Mouse (Mus musculus) fat pad, adult 2 months (tissue): ENCODE results near the gene Shkbp1.

ENCODE experiments used
- DNase-seq: peaks from one replicate; pipeline ENCODE4 v3.0.0-alpha.2; 2011; ENCODE audit warnings: low read depth, low spot score; ENCODE audit errors: extremely low read depth

Shkbp1 gene

DNA sequence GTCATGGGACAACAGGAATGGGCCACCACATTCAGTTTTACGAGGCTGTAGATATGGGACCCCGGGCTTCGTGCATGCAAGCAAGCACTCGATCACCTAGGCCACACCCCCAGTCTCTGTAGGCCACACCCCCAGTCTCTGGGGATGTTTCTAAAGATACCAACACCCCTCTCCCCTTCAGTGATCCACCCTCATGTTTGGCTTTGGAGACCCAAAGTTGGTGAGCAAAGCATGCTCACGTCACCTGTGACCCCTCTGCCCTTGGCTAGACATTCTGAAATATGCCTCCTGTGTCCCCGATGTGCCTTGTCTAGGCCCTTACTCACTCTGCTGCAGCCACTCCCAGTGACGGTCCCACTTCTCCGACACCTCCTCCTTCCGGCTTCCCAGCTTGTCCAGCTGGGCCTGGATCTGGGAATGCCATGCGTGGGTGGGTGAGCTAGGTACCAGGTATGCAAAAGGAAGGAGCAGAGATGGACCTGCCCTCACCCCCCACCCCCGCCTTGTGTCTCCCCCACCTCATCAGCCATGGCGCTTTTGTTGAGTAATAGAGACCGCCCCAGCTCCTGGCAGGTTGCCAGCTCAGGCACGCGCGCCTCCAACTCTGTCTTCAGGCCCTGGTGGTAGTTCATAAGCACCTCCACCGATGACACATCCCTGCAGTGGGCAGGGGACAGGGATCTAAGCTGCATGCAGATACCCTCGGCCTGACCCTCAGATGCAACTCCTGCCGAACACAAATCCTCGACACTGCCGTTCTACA lies 10.4 kb upstream of the Shkbp1 start:
- DNase-seq: no peak

DNA sequence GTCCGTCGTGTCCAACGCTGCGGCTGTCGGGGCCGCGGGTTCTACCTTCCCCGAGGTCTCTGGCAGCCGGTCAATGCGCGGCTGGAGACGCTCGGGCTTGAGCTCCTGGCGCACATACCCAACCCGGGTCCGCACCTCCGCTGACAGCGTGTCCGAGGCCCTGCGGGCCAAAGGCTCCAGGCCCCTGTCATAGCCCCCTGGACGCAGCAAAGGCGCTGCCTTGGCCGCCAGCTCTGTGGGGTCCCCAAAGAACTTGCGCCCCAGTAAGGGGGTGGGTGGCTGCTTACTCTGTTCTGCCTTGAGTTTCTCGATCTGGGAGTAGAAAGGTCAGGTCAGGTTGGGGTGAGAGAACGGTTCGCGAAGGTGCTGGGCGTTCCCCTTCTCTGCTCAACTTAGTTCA lies 8.6 kb upstream of the Shkbp1 start:
- DNase-seq: no peak

DNA sequence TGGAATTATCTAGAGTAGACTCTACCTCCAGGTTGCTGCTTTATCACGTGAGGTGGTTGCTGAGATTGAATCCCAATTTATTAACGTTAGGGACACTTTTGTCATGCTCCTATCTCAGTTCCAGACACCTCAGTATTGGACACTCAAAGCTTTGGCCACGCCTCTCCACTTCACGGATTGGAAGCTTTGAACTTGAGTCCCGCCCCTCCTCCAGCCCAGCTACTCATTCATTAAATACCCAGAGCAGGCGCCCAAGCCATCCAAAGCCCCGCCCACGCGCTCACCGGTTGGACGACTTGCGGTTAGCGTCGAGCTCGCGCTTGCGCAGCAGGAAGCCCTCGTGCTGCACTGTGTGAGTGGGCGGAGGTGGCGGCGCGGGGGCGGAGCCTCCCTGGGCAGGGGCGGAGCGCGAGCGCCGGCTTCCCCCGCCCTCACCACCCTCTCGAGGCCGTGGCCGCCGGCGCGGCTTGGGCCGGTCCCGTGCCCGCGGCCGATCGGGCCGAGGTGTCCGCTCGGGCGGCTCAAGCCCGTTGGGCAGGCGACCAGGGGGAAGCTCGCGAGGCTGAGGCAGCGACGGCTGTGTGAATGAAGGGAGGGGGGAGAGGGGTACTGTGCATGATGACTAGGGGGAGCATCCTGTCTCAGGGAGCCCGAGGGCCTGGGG lies 5.6 kb upstream of the Shkbp1 start:
- peak; percentile 73 for DNase-seq

DNA sequence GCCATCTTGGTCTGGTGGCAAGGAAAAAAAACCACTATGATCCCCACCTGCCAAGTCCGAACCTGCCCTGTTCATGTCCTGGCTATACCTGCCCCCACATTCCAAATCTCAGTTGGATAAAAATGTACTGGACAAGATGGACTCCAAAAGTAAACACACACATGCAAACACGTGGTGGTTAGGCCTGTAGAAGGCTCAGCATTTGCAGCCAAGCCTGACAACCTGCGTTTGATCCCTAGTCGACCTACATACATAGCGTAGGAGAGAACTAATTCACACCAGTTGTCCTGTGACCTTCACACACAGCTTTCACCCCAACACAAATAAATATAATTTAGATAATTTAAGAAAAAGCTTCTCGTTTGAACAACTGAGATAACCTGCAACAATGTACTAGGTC lies 4.9 kb upstream of the Shkbp1 start:
- DNase-seq: no peak

DNA sequence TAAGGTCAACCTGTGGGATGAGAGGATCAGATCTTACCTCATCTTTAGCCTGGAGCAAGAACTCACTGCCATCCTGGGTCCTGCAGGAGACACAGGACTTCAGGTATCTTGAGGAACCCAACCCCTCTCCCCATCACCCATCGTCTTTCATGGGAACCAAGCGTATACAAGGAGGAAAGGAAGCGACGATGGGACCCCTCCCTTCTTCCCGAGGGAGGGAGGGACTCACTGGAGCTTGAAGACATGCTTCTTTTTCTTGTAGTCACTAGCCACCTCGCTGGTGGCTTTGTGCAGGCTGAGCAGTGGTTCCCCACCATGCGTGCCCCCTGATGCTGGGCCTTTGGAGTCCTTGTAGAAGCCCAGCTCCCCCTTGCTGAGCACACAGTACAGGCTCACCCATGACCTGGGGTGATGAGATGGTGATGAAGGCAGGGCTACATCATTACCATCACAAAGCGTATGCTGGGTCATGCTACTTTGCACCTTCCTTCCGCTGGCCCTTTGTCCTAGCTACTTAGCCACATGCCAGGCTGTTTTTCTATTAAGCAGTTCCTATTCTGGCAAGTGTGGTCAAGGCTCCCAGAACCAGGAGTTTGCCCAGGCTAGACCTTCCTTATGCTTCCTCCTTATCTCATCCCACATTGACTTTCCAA lies 4.0 kb upstream of the Shkbp1 start:
- DNase-seq: no peak

DNA sequence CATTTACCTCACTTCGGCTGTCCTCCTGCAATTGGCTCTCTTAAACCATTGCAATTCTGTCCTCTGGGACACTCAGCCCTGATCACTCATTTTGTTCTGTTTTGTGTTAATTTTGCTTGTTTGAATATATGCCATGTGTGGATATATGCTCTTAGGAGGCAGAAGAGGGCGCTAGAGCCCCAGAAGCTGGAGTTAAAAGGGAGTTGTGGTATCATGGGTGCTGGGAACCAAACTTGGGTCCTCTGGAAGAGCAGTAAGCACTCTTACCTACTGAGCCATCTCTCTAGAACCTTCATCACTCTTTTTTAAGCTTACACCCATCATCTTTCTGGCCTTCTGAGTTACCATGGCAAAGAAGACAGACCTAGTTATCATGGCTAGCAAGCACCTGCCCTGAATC lies 3.3 kb upstream of the Shkbp1 start:
- DNase-seq: no peak

DNA sequence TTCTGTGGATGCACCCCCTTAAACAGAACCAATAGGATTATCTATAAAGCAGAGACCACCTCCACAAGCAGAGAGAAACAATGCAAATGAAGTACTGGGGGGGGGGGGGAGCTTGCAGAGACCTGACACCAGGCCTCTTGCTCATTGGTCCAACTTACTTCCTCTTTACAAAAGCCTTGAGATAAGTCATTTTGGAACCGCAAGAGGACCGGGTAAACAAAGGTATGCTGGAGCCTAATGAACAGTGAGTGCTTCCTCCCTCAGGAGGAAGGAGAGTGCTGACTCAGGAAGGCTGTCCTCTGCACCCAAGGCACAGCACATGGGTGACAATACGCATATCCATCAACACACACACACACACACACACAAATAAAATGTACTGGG lies 1.8 kb upstream of the Shkbp1 start:
- no peak for DNase-seq

DNA sequence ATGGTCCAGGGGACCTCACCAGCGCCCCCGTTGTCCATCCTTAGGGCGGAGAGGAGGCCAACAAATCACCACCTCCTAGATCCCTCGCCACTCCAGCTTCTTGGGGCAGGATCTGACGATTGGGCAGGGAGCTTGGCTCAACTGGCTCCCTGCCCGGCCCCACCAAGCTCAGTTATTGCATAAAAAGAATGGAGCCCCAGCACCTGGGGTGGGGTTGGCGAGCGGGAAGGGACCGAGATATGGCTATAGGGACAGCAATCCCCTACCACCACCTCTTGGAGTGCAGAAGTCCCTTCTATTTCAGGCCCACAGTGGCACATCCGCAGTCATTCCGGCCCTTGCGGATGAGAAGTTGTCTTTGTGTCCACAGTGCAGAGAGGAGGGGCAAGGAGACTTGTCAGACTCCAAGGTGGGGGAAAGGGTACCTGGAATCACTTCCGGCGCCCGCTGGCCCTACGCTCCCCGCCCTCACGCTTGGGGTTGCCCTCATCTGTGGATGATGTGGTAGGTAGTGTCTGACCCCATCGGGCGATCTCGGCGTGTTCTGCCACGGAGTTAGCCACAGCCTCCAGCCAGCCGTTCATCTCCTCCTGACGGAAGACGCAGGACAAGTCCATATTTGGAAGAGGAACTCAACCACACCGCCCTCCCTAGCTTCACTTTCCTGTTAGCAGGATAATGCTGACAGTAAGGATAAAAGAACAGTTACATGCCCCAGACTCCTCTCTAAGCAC lies 1.2 kb upstream of the Shkbp1 start, which contains the start of gene Gm20479:
Gene Gm20479 (minus strand): TSS at position 559 of the 734 bp plus-strand sequence.
- no peak for DNase-seq

DNA sequence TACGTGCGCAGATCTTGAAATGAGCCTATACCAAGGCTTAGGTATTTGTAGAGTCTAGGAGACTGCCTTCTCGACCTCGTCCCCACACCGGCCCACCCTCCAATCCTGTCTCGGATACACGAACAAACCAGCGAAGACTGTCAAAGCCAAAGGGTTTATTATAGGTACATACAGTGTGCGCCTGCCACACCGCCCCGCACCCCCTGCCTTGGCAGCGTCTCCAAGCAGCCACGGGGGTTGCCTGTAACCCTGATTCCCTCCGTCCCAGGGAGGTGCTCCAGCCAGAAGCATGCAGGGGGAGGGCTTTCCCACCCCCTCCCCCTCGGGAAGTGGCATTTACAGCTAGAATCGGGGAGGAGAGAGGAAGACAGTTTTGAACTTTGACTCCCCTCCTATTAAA lies 429 bp upstream of the Shkbp1 start:
- DNase-seq: no peak

DNA sequence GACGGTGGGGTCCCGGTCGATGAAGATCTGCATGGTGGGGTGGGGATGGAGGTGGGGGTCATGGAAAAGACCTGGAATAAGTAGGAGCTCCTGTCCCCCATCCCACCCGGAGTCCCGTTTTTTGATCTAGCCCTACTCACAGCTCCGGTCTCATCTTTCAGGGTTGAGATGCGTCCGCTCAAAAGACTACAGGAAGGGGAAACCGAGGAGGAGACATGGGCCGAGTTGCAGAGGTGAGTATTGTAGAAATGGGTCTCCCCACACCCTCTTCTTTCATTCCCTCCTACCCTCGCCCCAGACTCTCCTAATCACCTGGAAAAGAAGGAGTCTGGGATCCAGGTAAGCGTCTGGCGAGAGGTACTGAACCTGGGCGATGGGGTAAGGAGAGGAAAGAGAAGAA lies 558 bp downstream of the Shkbp1 start:
- no peak for DNase-seq

DNA sequence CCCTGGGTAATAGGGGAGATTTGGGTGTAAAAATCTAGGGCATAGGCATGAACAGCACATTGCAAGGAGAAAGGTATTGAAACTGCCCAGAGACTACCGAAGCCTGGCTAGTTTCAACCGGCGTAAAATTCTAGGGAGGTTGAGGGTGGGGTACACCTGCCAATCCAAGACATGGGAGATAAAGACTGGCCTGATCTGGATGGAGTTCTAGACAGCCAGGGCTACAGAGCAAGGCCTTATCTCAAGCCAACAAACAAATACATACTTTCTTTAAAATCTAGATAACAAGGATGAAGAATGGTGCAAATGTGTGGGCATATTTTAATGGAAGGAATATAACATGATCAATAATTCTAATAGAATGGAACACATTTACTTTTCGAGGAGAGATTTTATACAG lies 1.0 kb downstream of the Shkbp1 start:
- DNase-seq: no peak

DNA sequence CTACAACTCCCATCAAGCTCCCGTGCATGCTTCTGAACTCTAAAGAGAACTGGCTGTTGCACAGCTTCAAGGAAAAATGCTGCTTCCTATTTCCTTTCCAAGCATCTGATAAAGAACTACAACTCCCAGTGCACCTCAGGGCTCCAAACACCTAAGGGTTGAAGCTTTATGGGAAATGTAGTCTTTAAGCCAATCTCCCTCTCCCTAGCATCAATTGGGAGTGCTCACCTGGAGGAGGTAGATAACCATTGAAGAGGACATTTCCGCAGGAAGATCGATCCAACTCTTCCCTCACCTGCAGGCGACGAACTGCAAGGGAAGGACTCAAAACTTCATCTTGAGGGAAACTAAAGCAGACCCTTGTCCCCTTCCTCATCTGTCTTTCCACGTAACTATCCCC lies 1.7 kb downstream of the Shkbp1 start:
- DNase-seq: no peak

DNA sequence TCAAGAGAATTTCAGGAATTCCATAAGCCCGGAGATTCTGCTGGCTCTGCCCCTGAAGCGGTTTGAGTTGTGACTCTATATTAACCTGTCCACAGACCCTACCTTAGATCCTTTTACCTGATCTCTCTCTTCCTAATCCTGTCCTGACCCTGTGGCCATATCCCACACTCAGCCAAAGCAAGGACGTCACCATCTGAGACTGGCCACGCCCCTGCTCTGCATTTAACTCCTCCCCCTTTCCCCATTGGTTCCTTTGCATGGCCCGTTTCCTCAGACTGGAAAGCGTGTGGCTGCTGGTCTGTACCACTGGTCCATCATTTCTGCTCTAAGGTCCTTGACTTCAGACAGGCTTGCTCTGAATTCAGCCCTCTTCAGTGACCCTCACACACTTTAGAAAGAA lies 10.4 kb downstream of the Shkbp1 start:
- DNase-seq: no peak

DNA sequence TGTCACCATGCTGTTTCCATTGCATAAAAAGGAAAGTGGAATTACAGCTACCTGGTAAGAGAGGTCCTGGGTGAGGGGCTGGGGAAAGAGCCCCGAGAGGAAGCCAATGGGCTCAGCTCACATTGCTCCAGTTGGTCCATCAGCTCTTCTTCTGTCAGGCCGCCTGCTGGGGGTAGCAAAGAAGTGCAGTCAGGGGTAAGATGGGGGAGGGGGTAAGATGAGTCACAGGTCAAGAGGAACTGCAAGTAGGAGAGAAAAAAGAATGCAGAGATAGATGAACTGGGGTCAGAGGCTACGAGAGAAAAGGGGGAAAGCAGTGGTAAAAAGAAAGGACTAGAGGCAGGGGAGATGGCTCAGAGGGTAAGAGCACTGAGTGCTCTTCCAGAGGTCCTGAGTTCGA lies 13.2 kb downstream of the Shkbp1 start:
- no peak for DNase-seq

DNA sequence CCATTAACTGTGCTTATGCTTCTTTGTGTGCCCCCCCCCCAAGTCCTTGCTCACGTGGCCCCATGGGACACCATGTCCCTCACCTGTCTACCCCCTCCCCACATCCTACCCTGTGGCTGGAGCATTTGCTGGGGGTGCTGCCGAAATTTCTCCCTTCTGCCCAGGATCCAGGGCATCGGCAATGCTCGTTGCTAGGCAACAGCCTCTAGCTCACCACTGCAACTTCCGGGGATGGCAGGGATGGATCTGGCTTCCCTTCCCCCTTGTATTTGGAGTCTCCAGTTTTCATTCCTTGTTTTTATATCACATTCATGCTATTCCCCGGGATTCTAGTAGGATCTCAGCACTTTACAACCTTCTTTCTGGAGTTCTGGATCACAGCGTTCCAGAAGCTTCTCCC lies 16.3 kb downstream of the Shkbp1 start:
- DNase-seq: no peak

DNA sequence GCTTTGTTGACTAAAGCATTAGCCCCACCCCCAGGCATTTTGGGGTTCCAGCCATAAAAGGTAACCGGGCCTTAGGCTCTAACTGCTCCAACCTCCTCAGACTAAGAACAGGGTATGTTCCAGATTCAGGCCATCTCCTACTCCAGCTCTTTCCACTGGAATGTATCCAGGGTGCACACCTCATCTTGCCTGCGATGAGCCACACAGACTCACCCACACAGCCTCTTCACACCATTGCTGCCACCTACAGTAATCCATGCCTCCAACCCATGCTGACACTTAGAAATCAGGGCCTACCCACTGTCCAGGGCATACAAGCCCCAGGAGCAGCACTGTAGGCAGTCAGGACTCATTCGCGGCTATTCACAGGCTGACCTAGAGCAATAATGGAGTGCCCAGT lies 16.7 kb downstream of the Shkbp1 start:
- DNase-seq: no peak

DNA sequence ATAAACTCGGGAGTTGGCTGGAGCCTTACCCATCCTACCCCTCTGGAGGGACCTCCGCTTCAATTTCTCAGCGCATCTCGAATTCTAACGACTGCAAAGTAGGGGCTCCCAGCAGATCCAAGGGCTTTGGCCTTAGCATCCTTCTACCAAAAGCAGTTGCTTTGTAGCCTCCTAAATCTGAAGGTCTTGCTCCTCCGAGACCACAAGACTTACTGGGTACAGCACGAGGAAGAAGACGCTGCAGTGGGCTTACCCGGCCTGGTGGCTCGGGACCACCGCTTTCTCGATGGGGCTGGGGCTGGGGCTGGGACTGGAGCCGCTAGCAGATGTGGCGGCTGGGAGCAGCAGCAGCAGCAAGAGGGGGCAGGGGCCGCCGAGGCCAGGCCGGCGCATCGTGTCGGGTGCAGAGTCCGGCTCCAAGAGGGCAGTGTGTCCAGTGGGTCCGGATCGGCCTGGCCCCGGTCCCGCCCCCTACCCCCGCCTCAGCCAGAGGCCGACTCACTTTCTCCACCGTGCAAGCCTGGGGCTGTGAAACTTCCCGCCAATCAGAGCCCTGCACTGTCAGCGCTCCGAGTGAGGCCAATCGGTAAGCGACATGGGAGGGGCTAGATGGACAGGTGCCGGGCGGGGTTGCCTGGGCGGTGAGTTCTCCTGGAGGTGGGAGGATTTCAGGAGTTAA lies 18.5 kb downstream of the Shkbp1 start, which contains the start of gene Ltbp4:
Gene Ltbp4 (minus strand): TSS at position 518 of the 679 bp plus-strand sequence.
- DNase-seq: no peak

DNA sequence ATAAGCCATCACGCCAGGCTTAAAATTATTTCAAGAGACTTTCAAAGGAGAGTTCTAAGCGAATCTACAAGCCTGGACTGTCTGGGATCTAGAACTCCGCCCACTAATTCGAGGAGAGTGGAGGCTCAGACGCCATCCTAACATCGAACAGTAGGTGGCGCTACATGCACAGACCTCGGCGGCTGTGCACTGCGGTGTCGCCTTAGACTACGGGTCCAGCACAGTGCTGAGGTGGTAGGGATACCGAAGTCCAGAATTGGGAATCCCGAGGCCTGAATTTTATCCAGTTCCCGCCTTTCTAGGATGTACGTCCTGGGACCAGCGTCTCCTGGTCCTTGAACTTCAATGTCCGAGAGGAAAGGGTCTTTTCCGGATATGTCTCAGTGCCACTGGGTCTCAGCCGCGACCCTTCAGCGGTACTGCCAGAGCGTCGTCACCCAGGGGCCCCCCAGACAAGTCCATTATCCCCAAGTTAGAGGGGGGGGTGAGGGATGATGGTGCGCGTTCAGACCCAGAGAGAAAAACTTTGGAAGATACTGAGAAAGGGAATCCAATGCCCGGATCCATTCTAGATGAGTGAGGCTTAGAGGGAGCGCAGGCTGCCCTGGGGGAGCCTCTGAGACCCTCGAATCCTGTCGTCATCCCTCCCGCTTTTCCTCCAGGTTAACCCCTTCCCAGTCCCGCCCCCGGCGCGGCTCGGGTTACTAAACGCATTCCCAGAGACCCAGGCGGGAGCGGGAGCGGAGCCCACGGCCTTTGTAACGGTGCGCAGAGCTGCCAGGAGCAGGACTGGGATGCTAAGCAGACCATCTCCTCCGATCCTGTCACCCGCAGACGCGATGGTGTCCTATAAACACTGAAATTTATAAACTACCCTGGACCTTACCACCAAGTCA lies 19.6 kb downstream of the Shkbp1 start:
- DNase-seq: no peak

DNA sequence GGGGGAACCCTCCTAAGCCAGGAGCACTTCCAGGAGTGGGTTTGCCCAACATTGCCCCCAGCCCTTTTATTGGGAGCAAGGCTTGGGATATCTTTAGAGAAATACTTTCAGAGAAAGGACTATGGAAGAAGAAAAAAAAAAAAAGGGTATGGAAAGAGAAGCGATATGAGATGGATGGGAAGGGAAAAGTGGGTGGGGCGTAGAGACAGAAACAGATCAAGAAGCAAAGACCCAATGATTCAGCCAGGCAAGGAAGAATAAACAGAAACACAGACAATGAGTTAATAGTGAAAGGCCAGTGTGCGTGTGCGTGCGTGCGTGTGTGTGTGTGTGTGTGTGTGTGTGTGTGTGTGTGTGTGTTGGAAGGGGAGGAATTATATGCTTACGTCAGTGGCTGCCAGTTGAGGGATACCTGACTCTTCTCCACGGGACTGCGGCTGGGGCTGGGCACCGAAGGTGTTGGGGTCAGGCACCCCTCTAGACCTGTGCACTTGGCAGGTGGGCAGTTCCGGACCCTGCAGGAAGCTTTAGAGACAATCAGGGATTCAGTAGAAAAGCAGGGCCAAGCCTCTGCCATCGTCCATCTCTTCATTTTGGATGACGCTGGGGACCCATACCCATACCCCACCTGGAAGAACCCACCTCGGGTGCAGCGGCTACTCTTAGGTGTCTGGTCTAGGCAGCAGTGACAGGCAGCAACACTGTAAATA lies 20.7 kb downstream of the Shkbp1 start:
- no peak for DNase-seq
